Mouse (Mus musculus): Measurements from ENCODE around the gene Rpl18.

GRCm38 (mm10) chr7:45725713-45726112, 10.5 kb downstream of the Rpl18 start, which contains the start of gene Spaca4:
- TF ChIP-seq CTCF (IDR thresholded peaks at IDR 0.05; ENCODE audit: low read depth, low read length) (no peak), POLR2A (IDR thresholded peaks at IDR 0.05; ENCODE audit: borderline replicate concordance, low read depth, low read length) (no peak)
